Mouse (Mus musculus) embryonic facial prominence, embryonic 14.5 days (tissue): Measurements from ENCODE around the gene Bace1. TPM values are rescaled to one million over a fixed set of nuclear protein-coding genes. Genes with fewer than 3 reads are reported as not detected.

Source experiments
- polyA plus RNA-seq: library from polyadenylated mRNA; unstranded; fragments of >200 nt; fragmentation: Nextera tagmentation; extraction: Ambion mirVana; gene quantifications from 2 replicates; pipeline ENCODE4 v1.2.1, GENCODE M21; 2014

Gene Bace1
- polyA plus RNA-seq, 1 experiment from 2014 or later = 40.6 TPM

Other genes with a start within 250 kb of the Bace1 start
- 26.2 and 27.6 TPM in 2 replicates for gene Cep164, start 9.9 kb upstream of the Bace1 start, polyA plus RNA-seq
- gene Pcsk7, start 67.9 kb downstream of the Bace1 start, polyA plus RNA-seq = 16.3 and 18.9 TPM in 2 replicates
- 47.7 and 50.3 TPM in 2 replicates for gene Rnf214, start 68.3 kb downstream of the Bace1 start, polyA plus RNA-seq
- 52.6 and 59.1 TPM in 2 replicates for gene Tagln, start 97.5 kb downstream of the Bace1 start, polyA plus RNA-seq
- gene Sidt2, start 116.7 kb downstream of the Bace1 start, polyA plus RNA-seq = 47.9 and 50.4 TPM in 2 replicates
- gene Pafah1b2, start 174.1 kb downstream of the Bace1 start, polyA plus RNA-seq = 167 and 188 TPM in 2 replicates
- gene Sik3, start 174.2 kb downstream of the Bace1 start, polyA plus RNA-seq = 11.5 and 13.4 TPM in 2 replicates